Mouse (Mus musculus): Measurements from ENCODE around the gene Kri1. TPM values are rescaled to one million over a fixed set of nuclear protein-coding genes. Genes with fewer than 3 reads are reported as not detected.

The Kri1 gene
- 18.1 and 23.6 TPM in 2 replicates for polyA plus RNA-seq (2016; fragmentation: Nextera tagmentation; extraction: Ambion mirVana)

- H3K4me3 ChIP-seq = peak within 1 kb of the TSS; percentile 81
- H3K4me1 ChIP-seq = peaks cover 32% of the 10 kb centered on the region
- 1% methylated on average over 59 of the region's 59 CpGs for WGBS
- H3K36me3 ChIP-seq = peaks cover 20% of the 10 kb centered on the region
- H3K27me3 ChIP-seq = no peaks in the 10 kb centered on the region
- peak within 1 kb of the TSS; percentile 85 for H3K27ac ChIP-seq
- peak within 1 kb of the TSS; percentile 78 for H3K9ac ChIP-seq
- peak within 1 kb of the TSS; percentile 71 for H3K4me2 ChIP-seq (replicated peaks)
- peak; percentile 76 for ATAC-seq (ENCODE audit: low FRiP score)
- H3K9me3 ChIP-seq (replicated peaks) = no peaks in the 10 kb centered on the region
These were observed at the start of gene Kri1 for GRCm38 (mm10) chr9:21287571-21288402. TSS of gene Kri1 (minus strand) at chr9:21287969.

- H3K4me1 ChIP-seq = peaks cover 21% of the 10 kb centered on the region
- no peak overlapping the region for H3K4me2 ChIP-seq (replicated peaks)
- H3K27ac ChIP-seq = no peak overlapping the region
- H3K36me3 ChIP-seq = peaks cover 8% of the 10 kb centered on the region
- WGBS = 82% methylated on average over 8 of the region's 8 CpGs
- no peak overlapping the region for H3K9ac ChIP-seq
- no peak overlapping the region for H3K4me3 ChIP-seq
- no peak for ATAC-seq (ENCODE audit: low FRiP score)
- no peaks in the 10 kb centered on the region for H3K9me3 ChIP-seq (replicated peaks)
- H3K27me3 ChIP-seq = no peaks in the 10 kb centered on the region
These were observed 48.7 kb upstream of the Kri1 start for GRCm38 (mm10) chr9:21336491-21336890.

- Histone ChIP-seq H3K9ac (no peak overlapping the region), H3K36me3 (peaks cover 5% of the 10 kb centered on the region), H3K9me3 (replicated peaks) (no peaks in the 10 kb centered on the region), H3K27me3 (no peaks in the 10 kb centered on the region), H3K4me3 (no peak overlapping the region), H3K4me2 (replicated peaks) (no peak overlapping the region), H3K4me1 (peaks cover 23% of the 10 kb centered on the region), H3K27ac (no peak overlapping the region)
- 84% methylated on average over 4 of the region's 4 CpGs for WGBS
- ATAC-seq (ENCODE audit: low FRiP score) = no peak
These were observed 47.6 kb upstream of the Kri1 start for GRCm38 (mm10) chr9:21335391-21335790.

- Histone ChIP-seq H3K4me3 (no peak overlapping the region), H3K27ac (no peak overlapping the region), H3K4me1 (peaks cover 24% of the 10 kb centered on the region), H3K4me2 (replicated peaks) (no peak overlapping the region), H3K9ac (no peak overlapping the region), H3K36me3 (peaks cover 2% of the 10 kb centered on the region), H3K9me3 (replicated peaks) (no peaks in the 10 kb centered on the region), H3K27me3 (no peaks in the 10 kb centered on the region)
- ATAC-seq (ENCODE audit: low FRiP score) = no peak
These were observed 47.0 kb upstream of the Kri1 start for GRCm38 (mm10) chr9:21334747-21335146.

GRCm38 (mm10) chr9:21333523-21333922 lies 45.8 kb upstream of the Kri1 start:
- Histone ChIP-seq H3K9ac (no peak overlapping the region), H3K27me3 (no peaks in the 10 kb centered on the region), H3K4me1 (peaks cover 25% of the 10 kb centered on the region), H3K27ac (no peak overlapping the region), H3K4me3 (no peak overlapping the region), H3K9me3 (replicated peaks) (no peaks in the 10 kb centered on the region), H3K4me2 (replicated peaks) (no peak overlapping the region), H3K36me3 (no peaks in the 10 kb centered on the region; the same call in 1 of the 2 replicates)
- no peak for ATAC-seq (ENCODE audit: low FRiP score)
- WGBS = 90% methylated on average over 1 of the region's 1 CpGs

GRCm38 (mm10) chr9:21332161-21333061 lies 44.6 kb upstream of the Kri1 start:
- H3K4me1 ChIP-seq = peaks cover 19% of the 10 kb centered on the region
- ATAC-seq (ENCODE audit: low FRiP score) = no peak
- no peak overlapping the region for H3K9ac ChIP-seq
- H3K4me3 ChIP-seq = no peak overlapping the region
- H3K9me3 ChIP-seq (replicated peaks) = no peaks in the 10 kb centered on the region
- H3K27ac ChIP-seq = peak overlapping the region; percentile 8; the same call in 1 of the 2 replicates
- no peak overlapping the region for H3K4me2 ChIP-seq (replicated peaks)
- 33% methylated on average over 9 of the region's 9 CpGs for WGBS
- no peaks in the 10 kb centered on the region for H3K36me3 ChIP-seq
- no peaks in the 10 kb centered on the region for H3K27me3 ChIP-seq

GRCm38 (mm10) chr9:21331365-21332140 lies 43.8 kb upstream of the Kri1 start:
- no peak overlapping the region for H3K4me2 ChIP-seq (replicated peaks)
- no peak overlapping the region for H3K4me3 ChIP-seq
- H3K9me3 ChIP-seq (replicated peaks) = no peaks in the 10 kb centered on the region
- no peak overlapping the region for H3K27ac ChIP-seq
- no peak overlapping the region for H3K9ac ChIP-seq
- 84% methylated on average over 12 of the region's 12 CpGs for WGBS
- no peaks in the 10 kb centered on the region for H3K27me3 ChIP-seq
- no peaks in the 10 kb centered on the region for H3K36me3 ChIP-seq
- ATAC-seq (ENCODE audit: low FRiP score) = no peak
- peaks cover 18% of the 10 kb centered on the region for H3K4me1 ChIP-seq

- Histone ChIP-seq H3K9me3 (replicated peaks) (no peaks in the 10 kb centered on the region), H3K4me3 (no peak overlapping the region), H3K9ac (no peak overlapping the region), H3K4me2 (replicated peaks) (no peak overlapping the region), H3K27me3 (no peaks in the 10 kb centered on the region), H3K36me3 (no peaks in the 10 kb centered on the region; the same call in 1 of the 2 replicates), H3K4me1 (peaks cover 18% of the 10 kb centered on the region), H3K27ac (no peak overlapping the region)
- WGBS = 85% methylated on average over 10 of the region's 10 CpGs
- ATAC-seq (ENCODE audit: low FRiP score) = no peak
These were observed 42.0 kb upstream of the Kri1 start for GRCm38 (mm10) chr9:21329699-21330289.

GRCm38 (mm10) chr9:21329041-21329440 lies 41.3 kb upstream of the Kri1 start:
- Histone ChIP-seq H3K4me3 (no peak overlapping the region), H3K4me2 (replicated peaks) (no peak overlapping the region), H3K36me3 (no peaks in the 10 kb centered on the region; the same call in 1 of the 2 replicates), H3K9me3 (replicated peaks) (no peaks in the 10 kb centered on the region), H3K4me1 (peaks cover 18% of the 10 kb centered on the region), H3K9ac (no peak overlapping the region), H3K27ac (no peak overlapping the region), H3K27me3 (no peaks in the 10 kb centered on the region)
- no peak for ATAC-seq (ENCODE audit: low FRiP score)
- 88% methylated on average over 3 of the region's 5 CpGs for WGBS

GRCm38 (mm10) chr9:21328041-21328440 lies 40.3 kb upstream of the Kri1 start:
- Histone ChIP-seq H3K27ac (no peak overlapping the region), H3K36me3 (no peaks in the 10 kb centered on the region; the same call in 1 of the 2 replicates), H3K4me1 (peaks cover 18% of the 10 kb centered on the region), H3K4me3 (no peak overlapping the region), H3K4me2 (replicated peaks) (no peak overlapping the region), H3K27me3 (no peaks in the 10 kb centered on the region), H3K9me3 (replicated peaks) (no peaks in the 10 kb centered on the region), H3K9ac (no peak overlapping the region)
- WGBS = 80% methylated on average over 3 of the region's 3 CpGs
- ATAC-seq (ENCODE audit: low FRiP score) = no peak

- ATAC-seq (ENCODE audit: low FRiP score) = no peak
- H3K27me3 ChIP-seq = no peaks in the 10 kb centered on the region
- H3K4me2 ChIP-seq (replicated peaks) = no peak overlapping the region
- no peak overlapping the region for H3K9ac ChIP-seq
- H3K9me3 ChIP-seq (replicated peaks) = no peaks in the 10 kb centered on the region
- H3K36me3 ChIP-seq = no peaks in the 10 kb centered on the region; the same call in 1 of the 2 replicates
- no peak overlapping the region for H3K4me3 ChIP-seq
- H3K27ac ChIP-seq = no peak overlapping the region
- WGBS = 76% methylated on average over 3 of the region's 3 CpGs
- H3K4me1 ChIP-seq = peaks cover 13% of the 10 kb centered on the region
These were observed 39.8 kb upstream of the Kri1 start for GRCm38 (mm10) chr9:21327569-21327968.
